Mouse (Mus musculus) heart, postnatal 10 days (tissue): ENCODE data around the gene Olfr1377. TPM values are rescaled to one million over a fixed set of nuclear protein-coding genes. Genes with fewer than 3 reads are reported as not detected.
"Not testable (repeated sequence)": the region's sequence is repeated elsewhere in the genome, so short reads cannot be mapped to it uniquely, and the experiment has no call there.

Experiments
- DNase-seq, 2 experiments: peaks; one replicate each; pipeline ENCODE4 v3.0.0; 2021
- intact Hi-C: fragments of 180-260 bp; cut with DNase I; formaldehyde crosslinking; loops from one replicate; pipeline ENCODE4 v1.15.1; 2025
- total RNA-seq, 2 experiments: library from RNA; stranded (reverse); gene quantifications; 2 replicates each; pipeline ENCODE4 v1.2.3; 2021

Gene Olfr1377
- not detected for total RNA-seq

DNA sequence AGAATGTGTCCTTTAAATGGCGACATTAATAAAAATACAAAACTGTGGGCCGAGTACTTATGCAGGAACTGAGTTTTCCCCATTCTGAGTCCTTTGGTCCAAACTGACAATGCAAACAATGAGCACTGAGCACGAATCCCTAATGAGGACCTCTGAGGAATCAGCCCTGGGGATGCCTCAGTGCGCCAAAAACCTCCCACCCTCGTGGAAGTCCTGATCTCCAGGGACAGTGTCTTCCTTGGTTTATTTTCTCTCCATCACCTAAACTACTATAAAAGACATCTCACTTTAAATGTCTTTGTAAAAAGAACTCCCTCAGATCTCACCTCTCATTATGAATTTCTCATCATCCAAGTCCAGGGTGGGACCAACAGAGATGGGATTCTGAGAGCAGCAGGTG lies at the start of gene Olfr1377:
Olfr1377 (plus strand) TSS at position 301 of the 400 bp plus-strand sequence.
- no peak for DNase-seq
- intact Hi-C loops: no loop called here

DNA sequence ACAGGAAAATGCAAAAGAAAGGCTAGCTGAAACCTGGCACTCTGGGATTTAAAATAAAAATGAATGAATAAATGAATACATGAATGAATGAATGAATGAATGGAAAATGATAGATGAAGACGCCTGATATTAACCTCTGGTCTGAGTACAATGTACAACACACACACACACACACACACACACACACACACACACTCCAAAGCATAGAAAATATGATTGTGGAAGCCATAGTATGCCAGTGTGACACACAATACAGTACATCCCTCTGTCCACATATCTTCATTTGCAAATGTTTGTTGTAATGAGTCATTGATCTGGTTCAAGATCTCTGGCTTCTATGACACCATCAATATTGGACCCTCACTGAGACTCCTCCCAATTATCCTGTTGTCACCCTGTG lies 49.7 kb upstream of the Olfr1377 start:
- intact Hi-C loops: loop anchor here (5.0 to 10.0 kb wide), 2 partner anchors 105 to 603 kb away; partner anchors contain the start of gene Zfp354c
- DNase-seq: no peak

DNA sequence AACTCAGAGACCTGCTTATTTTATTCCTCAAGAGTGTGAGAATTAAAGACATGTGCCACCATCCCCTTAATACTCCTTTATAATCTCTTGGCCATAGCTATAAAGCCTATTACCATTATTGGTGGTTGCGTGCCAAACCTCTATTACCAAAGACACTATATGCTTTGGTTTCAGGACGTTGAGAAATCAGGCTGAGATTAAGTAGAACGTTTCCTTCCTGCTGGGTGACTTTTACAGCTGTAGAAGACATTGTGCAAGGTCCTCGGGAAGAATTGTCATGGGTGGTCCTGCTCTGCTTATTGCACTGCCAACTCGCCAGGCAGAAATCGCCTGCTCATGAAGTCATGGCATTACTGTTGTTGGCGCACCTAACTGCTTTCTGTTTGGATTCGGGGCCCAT lies 43.3 kb upstream of the Olfr1377 start:
- DNase-seq: no peak
- intact Hi-C loops: loop anchor here (2.0 to 10.0 kb wide), 2 partner anchors 120 to 596 kb away; partner anchors contain the start of gene Zfp354a

DNA sequence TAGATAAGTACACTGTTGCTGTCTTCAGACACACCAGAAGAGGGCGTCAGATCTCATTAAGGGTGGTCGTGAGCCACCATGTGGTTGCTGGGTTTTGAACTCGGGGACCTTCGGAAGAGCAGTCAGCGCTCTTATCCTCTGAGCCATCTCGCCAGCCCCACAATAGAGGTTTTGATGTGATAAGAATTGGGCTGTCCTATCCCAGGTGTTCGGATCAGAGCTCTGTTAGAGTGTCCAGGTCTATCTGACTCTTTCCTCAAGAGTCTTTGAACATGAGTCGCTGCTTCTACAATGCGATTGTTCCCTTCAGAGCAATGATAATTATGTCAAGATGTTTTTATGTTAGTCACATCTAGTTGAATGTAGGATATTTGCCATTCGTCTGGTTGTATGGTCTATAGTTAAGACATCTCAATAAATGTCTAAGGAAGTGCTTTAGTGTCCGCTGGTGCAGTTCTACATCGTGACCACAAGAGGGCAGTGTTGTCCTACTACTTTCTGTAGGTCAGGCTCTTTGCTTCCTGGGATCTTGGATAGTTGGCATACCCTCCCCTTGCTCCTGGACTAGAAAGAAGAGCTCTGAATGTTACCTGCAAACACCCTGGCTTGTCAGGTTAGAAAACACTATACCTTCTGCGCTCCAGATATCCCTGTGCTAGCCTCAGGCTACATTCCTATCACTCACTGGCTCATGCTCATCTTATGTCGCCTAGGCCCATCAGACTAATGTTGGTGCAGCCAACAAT lies 42.0 kb upstream of the Olfr1377 start:
- intact Hi-C loops: loop anchor here (1.0 to 10.0 kb wide), 4 partner anchors 94 to 595 kb away; partner anchors contain the start of genes BC049762, Clk4 and Zfp354a
- peak; percentile 20 to 51 for DNase-seq

DNA sequence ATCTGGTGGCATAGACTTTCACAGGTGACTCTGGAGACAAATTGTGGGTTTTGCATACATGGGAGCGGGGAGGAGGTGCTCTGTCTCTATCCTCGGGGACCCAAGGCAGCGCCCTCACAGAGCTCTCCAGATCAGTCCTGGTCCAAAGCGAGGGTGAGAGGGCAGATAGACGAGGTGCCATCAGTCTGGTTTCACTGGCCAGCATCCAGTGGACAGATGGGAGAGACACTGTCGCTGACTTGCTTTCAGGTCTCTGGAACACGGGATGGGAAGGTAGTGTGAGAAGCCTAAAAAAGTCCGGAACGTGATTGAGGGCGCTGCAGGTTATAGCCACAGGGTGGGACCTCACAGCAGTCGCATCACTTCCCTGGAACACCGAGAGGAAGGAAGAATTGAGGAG lies 39.4 kb upstream of the Olfr1377 start:
- intact Hi-C loops: loop anchor here (5.0 kb wide), 1 partner anchor 320 kb away; the partner anchor contains the start of genes BC049762 and Clk4
- no peak for DNase-seq

DNA sequence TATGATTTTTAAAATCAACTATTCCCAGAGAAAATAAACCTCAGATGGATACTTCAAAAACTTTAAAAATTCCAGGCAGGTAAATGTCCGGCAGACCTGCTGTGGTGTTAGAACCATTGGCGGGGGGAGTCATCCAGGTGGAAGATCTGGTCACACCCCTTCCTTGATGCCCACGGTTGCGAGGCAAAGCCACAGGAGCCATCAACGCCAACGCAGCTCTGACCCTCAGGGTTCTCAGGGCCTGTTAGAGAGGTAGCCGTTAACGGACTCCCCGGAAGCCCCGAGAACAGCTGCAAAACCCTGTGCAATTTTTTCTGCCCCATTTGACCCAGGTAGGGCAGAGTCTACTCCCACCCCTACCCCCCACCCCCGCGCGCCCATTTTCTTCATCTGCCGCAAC lies 38.3 kb upstream of the Olfr1377 start, which contains the start of gene 4933414I15Rik:
4933414I15Rik (minus strand) TSS at position 260 of the 400 bp plus-strand sequence.
- no peak for DNase-seq
- intact Hi-C loops: loop anchor here (5.0 kb wide), 1 partner anchor 319 kb away; the partner anchor contains the start of genes BC049762 and Clk4

DNA sequence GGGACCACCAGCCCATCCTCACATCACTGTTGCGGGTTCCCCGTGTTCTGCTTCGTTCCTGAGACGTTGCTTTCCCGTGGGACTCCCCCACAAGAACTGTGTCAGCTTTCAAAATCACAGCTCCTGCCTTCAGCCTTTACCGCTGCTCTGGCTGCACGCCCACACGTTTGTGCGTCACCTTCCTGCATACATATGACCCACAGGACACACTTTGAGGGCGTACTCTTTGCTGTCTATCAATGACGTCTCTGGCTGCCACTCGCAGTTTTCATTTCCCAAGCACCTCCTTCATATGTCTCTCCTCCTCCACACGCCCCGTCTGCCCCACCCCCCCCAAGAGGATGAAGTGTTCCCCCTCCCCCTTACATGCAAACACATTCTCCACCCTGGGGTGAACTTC lies 29.5 kb upstream of the Olfr1377 start:
- no peak for DNase-seq
- intact Hi-C loops: no loop called here

DNA sequence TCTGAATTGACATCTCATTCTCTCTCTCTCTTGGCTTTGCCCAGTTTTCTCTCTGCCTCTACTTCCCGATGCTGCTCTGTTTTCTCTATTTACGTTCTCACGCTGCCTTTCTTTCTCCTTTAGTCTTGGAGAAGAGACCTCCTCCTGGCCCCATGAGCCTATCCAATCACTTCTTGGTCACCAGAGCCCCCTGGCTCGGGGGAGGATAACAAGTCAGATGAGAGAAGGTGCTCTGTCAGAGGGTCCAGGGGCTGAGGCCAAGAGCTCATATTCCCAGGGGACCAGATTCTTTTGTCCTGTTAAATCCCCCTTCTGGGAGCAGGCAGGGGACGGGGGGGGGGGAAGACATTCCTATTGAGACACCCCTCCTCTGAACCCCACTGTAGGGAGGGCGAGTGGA lies 28.1 kb upstream of the Olfr1377 start, which contains the start of gene Prop1:
Prop1 (minus strand) TSS at position 101 of the 400 bp plus-strand sequence.
- DNase-seq: no peak
- intact Hi-C loops: no loop called here

DNA sequence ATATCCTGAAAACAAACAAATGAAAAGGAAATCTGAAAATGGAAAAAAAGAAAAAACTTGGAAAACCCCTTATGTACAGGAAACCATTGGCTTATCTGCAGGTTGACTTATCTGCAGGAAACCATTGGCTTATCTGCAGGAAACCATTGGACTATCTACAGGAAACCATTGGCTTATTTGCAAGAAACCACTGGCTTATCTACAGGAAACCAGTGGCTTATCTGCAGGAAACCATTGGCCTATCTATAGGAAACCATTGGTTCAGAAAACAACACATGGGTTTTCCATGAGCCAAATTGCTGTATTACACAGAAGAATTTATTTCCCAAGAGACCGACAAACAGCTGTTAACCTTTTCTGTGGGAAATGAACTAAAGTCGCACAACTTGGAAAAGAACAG lies 16.9 kb upstream of the Olfr1377 start:
- intact Hi-C loops: no loop called here
- peak; percentile 5 to 30 for DNase-seq

DNA sequence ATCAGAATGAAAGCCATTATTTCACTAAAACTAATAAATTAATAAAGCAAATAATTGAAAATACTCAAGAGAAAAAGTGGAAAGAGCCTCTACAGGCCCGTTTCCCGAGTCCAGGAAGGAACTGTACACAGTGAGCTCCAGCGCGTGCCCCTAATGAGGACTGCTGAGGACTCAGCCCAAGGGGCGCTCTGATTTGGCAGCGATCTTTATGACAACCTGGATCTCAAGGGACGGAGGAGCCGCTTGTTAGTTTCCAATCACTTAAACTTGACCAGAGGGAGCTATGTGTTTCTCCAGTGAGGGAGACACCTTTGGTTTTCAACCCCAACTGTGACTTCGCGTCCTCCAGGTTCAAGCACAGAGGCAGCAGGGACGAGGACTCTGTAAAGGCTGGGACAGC lies 15.5 kb upstream of the Olfr1377 start, which contains the start of gene Olfr1378:
Olfr1378 (plus strand) TSS at position 301 of the 400 bp plus-strand sequence.
- intact Hi-C loops: no loop called here
- no peak for DNase-seq

DNA sequence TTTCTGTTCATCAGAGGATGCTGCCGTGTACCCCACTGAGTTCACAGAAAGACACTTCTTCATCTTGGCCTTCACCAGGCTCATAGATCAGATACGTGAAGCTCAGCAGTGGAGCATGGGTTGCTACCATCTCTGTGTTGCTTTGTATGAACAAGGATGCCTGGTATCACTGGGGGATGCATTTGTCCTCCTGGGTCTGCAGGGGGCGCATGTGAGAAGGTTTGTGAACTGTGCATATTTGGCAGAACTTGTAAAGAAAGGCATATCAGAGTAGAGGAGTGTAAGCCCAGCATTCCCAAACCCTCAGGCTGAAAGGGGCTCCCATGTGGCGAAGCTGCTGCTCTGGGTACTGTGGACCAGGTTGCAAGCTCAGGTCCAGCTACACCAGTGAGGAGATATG lies 4.6 kb upstream of the Olfr1377 start:
- DNase-seq: no peak
- intact Hi-C loops: no loop called here

DNA sequence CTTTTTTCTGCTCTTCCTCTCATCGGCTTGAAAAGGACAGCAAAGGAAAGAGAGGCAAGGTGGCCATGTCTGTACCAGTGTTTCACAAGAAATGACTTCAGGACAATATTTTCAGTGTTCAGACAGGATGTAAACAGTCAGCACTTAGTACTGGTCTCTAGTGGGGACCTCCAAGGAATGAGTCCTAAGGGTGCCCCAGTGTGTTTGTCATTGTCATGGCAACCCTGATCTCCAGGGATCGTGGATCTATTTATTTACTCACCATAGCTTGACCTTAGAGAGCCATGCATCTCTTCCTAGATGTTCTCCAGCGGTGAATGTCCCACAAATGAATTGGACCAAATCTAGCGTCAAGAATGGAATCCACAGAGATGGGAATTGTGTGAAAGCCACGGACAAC lies 21.5 kb downstream of the Olfr1377 start, which contains the start of gene Olfr51:
Olfr51 (plus strand) TSS at position 301 of the 400 bp plus-strand sequence.
- intact Hi-C loops: no loop called here

DNA sequence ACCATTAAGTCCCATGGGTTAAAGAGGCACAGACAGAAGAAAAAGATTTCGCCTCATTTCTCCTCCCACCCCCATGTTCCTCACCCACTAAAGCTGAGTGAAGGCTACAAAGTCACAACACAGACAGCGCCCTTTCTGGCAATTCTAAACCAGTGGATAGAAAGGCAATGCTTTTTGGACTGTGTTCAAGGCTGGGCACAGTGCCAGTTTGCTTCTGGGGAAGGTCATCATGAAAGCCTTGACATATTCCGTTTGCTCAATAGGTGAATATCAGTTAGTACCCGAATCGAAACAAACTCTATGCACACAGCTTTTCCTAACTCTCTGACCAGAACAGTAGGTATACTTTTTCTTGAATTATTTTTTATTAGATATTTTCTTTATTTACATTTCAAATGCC lies 30.1 kb downstream of the Olfr1377 start:
- peak; percentile 55 to 66 for DNase-seq
- intact Hi-C loops: no loop called here

More for the DNA sequence above, 21.5 kb downstream of the Olfr1377 start, which contains the start of gene Olfr51:
- DNase-seq: no peak

DNA sequence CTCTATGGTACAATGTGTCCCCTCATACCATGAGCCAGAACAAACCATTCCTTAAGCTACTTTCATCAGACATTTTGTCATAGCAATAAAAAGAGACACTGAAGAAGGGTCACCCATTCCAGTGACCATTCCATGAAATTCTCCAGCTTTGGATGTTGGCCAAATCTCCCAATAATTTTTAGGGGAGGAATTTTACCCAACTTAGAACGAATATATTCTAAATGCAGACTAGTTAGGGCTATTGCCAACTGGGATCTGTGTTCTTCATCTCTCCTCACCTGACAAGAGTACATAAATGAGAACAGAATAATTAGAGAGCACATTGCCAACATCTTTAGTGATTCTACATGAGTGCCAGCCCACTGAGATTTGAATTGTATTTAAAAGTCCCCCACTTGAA lies 32.2 kb downstream of the Olfr1377 start, which contains the start of gene Olfr54:
Olfr54 (plus strand) TSS at position 301 of the 400 bp plus-strand sequence.
- DNase-seq: no peak
- intact Hi-C loops: no loop called here

DNA sequence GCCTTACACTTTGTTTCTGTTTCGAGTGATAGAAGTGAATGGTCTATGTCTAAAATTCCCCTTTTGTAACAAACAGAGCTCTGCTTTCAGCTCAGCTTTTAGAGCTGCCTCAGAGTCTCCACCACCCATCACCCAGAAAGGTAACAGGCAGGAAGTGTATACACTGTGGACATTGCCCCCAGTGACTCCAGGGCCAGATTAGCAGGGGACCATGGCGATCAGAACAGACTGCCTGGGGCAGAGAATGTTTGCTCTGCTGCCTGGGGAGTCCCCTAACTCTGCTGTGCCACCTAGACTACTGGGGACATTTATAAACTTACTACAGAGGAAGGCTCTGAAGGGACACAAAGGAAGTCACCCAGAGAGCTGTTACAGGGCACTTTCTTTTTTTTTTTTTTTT lies 34.6 kb downstream of the Olfr1377 start:
- DNase-seq: no peak
- intact Hi-C loops: no loop called here

DNA sequence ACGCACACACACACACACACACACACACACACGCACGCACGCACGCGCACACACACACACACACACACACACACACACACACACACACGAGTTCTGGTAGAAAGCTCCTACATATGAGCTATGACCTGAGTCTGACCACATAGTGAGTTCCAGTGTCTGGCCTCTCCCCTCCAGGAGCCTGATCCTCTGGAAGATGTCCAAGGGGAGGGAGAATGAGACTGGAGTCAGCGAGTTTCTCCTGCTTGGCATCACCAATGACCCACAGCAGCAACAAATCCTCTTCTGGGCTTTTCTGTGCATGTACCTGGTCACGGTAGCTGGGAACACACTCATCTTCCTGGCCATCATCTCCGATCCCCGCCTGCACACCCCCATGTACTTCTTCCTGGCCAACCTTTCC lies 45.0 kb downstream of the Olfr1377 start:
- intact Hi-C loops, DNase-seq: not testable (repeated sequence)

DNA sequence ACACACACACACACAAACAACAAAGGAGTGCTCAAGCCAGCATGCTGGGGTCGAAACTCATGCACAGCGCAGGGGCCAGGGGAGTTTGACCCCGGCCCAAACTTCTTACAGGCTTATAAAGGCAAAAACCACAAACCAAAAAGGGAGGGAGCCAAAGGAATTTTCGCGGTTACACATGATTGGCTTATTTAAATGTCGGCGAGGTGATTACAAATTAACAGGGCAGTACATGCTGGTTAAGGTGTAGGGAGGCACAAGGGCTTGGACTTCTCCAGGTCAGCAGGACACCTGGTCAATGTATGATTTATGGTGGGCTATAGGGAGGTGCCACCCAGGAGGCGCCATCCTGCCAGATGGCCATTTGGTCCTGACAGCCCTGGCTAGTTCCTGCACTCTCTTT lies 47.6 kb downstream of the Olfr1377 start:
- DNase-seq, intact Hi-C loops: not testable (repeated sequence)

DNA sequence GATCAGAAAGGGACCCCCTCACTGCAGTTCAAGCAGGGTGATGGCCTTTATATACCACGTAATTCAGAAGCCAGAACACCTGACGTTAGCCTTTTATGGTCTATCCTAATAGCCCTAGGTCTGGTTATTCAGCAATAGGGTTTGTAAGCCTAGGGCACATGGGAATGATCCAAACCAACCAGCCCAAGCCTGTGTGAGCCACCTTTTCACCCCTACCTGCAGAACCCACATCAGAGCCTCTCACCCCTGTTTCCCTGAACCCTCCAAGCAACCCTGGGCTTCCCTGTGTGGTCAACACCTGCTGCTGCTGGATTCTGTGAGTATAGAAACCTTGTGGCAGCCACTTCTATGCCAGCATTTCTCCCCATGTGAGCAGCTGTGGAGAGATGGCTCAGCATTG lies 48.5 kb downstream of the Olfr1377 start:
- DNase-seq: no peak
- intact Hi-C loops: loop anchor here (10.0 kb wide), 1 partner anchor 585 kb away; no protein-coding TSS in a partner anchor

DNA sequence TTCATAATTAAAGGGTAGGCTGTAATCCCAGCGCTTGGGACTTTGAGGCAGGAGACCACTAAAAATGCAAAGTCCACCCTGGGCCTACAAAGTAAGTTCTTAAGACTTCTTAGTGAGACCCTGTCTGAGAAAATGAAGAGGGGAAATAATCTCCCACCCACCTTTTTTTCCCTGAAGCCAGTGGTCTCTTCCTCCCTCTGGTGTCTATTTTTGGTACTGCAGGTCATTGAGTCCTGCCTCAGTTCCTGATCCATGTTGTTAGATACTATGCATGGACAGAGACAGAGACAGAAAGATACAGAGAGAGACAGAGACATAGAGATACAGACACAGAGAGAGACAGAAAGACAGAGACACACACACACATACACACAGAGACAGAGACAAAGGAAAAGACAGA lies 51.1 kb downstream of the Olfr1377 start:
- intact Hi-C loops: loop anchor here (1.0 to 10.0 kb wide), 2 partner anchors 93 to 588 kb away; no protein-coding TSS in a partner anchor
- peak; percentile 18 to 60 for DNase-seq

DNA sequence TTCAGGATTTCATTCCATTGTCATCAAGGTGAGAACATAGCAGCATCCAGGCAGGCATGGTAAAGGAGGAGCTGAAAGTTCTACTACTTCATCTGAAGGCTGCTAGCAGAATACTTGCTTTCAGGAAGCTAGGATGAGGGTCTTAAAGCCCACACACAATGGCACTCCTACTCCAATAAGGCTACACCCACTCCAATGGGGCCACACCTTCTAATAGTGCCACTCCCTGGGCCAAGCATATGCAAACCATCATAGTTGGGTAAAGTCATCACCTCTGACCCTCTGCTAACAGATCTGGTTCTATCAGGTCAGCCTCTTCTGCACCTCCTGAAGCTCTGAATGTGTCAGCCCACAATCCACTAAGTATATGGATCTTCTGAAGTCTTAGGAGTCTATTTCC lies 52.4 kb downstream of the Olfr1377 start:
- DNase-seq: not testable (repeated sequence)
- intact Hi-C loops: loop anchor here (10.0 kb wide), 1 partner anchor 589 kb away; no protein-coding TSS in a partner anchor

DNA sequence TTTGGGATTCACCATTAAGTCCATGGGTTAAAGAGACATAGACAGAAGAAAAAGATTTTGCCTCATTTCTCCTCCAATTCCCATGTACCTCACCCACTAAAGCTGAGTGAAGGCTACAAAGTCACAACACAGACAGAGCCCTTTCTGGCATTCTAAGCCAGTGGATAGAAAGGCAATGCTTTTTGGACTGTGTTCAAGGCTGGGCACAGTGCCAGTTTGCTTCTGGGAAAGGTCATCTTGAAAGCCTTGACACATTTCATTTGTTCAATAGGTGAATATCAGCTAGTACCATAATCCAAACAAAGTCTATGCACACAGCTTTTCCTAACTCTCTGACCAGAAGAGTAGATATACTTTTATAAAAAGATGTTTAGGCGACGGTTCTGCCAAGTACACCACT lies 54.2 kb downstream of the Olfr1377 start:
- intact Hi-C loops: loop anchor here (10.0 kb wide), 1 partner anchor 591 kb away; no protein-coding TSS in a partner anchor
- DNase-seq: peak; percentile 23 to 45
